Mouse (Mus musculus) T-cell, adult 66 days (primary cell): ENCODE results near the gene V1rd19. TPM values are rescaled to one million over a fixed set of nuclear protein-coding genes. Genes with fewer than 3 reads are reported as not detected.

Experiments
- total RNA-seq, 2 experiments: library from RNA; stranded (reverse); gene quantifications; 3 replicates in 1 of 2; 4 replicates in 1 of 2; pipeline ENCODE4 v1.2.4; 2023

Gene V1rd19
- not detected for total RNA-seq

DNA sequence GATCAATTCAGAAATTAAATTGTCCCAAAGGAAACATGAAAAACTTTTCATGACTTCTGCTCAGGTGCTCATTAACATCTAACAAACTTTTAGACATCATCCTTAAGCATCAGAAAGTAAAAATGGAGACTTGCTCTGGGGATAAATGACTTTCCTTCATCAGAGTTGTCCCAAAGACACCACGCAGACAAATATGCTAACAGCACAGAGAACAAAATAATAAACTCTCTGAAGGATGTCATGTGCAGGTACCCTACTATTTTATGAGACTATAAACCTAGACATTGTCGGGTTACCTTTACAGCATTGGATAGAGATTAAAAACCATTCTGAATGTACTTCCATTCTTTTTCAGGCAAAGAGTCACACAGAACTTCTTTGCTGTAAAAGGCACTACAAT lies at the start of gene V1rd19:
Gene V1rd19, plus strand, starts transcription at position 301 of the 400 bp plus-strand sequence.

DNA sequence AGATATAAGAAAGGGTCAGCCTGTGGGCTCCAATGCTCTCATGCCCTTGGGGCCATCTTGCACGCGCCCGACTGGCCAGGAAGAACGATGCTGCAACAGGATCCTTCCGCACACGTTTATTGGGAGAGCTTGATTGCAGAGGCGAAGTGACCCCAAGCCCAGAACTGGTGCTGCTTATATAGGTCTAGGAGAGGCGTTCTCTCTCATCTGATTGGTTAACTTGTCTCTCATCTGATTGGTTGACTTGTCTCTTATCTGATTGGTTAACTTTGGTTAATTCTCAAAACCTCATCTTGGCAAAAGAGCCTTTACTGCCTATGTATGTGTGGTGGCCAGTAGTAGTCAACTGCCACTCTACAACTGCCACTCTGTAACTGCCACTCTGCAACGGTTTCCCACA lies 27.2 kb upstream of the V1rd19 start, which contains the start of gene Vmn1r181:
Gene Vmn1r181, plus strand, starts transcription at position 301 of the 400 bp plus-strand sequence.

DNA sequence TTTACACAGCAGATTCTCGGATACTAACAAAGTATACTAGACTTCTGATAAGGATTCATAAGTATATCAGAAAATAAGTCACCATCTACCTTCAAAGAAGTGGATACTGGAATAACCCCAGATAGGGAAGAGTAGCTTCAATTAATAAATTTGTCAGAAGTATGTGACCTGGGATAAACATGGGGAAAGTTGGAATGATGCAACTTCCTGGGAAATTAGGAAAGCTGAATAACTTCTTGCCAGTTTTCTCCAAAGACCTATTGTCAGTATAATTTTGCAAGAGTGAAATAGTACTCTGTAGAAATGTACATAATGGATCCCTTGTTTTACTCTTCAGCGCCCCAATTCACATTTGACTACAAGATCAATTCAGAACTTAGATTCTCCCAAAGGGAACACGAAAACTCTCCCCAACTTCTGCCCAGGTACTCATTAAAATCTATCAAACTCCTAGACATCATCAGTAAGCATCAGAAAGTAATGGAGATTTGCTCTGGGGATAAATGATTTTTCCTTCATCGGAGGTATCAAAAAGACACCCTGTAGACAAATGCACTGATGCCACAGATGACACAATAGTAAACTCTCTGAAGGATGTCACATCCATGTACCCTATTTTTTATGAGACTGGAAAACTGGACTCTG lies 51.3 kb downstream of the V1rd19 start, which contains the start of gene Vmn1r183:
Gene Vmn1r183, plus strand, starts transcription at position 595 of the 645 bp plus-strand sequence.

Other genes with a start within 250 kb of the V1rd19 start
- not detected for gene Vmn1r174, start 249.4 kb upstream of the V1rd19 start, total RNA-seq
- not detected for gene Vmn1r175, start 191.0 kb upstream of the V1rd19 start, total RNA-seq
- not detected for gene Vmn1r176, start 164.3 kb upstream of the V1rd19 start, total RNA-seq
- gene Vmn1r177, start 135.2 kb upstream of the V1rd19 start, total RNA-seq: not detected
- not detected for gene Vmn1r178, start 109.7 kb upstream of the V1rd19 start, total RNA-seq
- not detected for gene Vmn1r179, start 74.7 kb upstream of the V1rd19 start, total RNA-seq
- gene Vmn1r180, start 51.1 kb upstream of the V1rd19 start, total RNA-seq: not detected
- not detected for gene Vmn1r181, start 27.1 kb upstream of the V1rd19 start, total RNA-seq
- not detected for gene Vmn1r183, start 51.6 kb downstream of the V1rd19 start, total RNA-seq
- gene Zfp180, start 80.2 kb downstream of the V1rd19 start, total RNA-seq: 10 to 100 TPM; 37.5 to 41.5 TPM
- gene Zfp112, start 110.6 kb downstream of the V1rd19 start, total RNA-seq: 1 to 10 TPM; 5.9 to 6.7 TPM
- gene Zfp235, start 132.5 kb downstream of the V1rd19 start, total RNA-seq: 10 to 100 TPM; 10.0 to 10.5 TPM
- gene Zfp114, start 173.4 kb downstream of the V1rd19 start, total RNA-seq: under 1 TPM; 0.24 to 0.84 TPM
- under 1 TPM; 0.18 to 0.29 TPM for gene Zfp111, start 209.8 kb downstream of the V1rd19 start, total RNA-seq
- 1 to 10 TPM; 4.1 to 6.1 TPM for gene Zfp109, start 235.9 kb downstream of the V1rd19 start, total RNA-seq